Mouse (Mus musculus) urinary bladder, postnatal 36 days (tissue): ENCODE results near the gene Adh6b.
"Not testable (repeated sequence)": the region's sequence is repeated elsewhere in the genome, so short reads cannot be mapped to it uniquely, and the experiment has no call there.

Source experiments
- DNase-seq, 2 experiments: peaks; one replicate each; pipeline ENCODE4 v3.0.0; 2022; ENCODE audit warnings: low spot score in 2 of 2, mixed read lengths in 1 of 2

The Adh6b gene

DNA sequence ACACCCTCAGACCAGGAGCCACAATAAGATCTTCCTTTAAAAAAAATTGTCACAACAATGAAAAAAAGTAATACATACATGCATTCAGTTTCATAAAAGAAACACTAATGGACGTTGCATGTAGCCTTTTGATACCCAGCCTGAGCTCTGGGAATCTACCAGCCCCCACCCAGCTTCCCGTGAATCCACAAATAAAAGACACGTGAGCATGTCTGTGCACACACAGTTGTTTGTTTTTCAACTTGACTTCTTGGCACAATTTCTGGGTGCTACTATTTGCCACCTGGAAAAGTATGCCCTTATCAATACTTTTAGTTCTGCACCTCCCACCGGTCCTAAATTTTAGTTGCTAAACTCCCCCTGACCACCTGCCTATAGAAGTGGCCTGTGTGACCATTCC, 19.1 kb downstream of the Adh6b start:
- DNase-seq, result no peak

DNA sequence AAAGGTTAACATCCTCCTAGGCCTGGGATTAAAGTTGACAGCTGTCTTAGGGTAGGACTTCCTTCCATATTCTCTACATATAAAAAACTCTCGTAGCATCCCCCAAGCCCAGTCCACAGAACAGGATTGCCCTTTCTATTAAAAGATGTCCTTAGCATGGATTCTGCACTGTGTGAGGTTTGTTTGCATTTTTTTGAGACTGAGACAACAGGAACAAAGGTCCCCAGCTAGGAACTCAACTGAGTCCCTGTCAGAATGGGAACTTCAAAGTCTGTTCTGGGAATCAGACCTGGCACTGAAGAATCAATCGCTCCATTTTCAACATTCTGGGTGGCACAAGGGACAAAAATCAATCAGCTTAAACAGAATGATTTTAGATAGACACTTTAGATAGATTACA, 21.3 kb downstream of the Adh6b start:
- no peak for DNase-seq

DNA sequence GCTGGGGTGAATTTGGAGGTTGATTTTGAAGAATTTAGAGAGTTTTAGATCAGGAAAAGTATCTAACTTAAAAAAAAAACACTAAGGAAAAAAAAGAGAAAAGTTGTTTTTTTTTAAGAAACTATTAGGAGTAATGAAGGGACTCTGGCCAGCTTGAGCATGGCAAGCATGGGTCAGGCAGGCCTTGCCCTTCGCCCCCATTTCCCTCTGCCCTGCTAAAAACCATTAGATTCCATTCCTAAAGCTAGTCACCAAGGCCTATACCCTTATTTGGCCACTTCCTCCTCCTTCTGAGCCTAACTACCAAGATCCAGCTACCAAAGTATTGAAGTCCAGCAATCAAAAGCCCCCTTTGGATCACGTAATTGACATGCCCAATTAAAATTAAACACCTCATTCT, 24.6 kb downstream of the Adh6b start:
- DNase-seq, result no peak

DNA sequence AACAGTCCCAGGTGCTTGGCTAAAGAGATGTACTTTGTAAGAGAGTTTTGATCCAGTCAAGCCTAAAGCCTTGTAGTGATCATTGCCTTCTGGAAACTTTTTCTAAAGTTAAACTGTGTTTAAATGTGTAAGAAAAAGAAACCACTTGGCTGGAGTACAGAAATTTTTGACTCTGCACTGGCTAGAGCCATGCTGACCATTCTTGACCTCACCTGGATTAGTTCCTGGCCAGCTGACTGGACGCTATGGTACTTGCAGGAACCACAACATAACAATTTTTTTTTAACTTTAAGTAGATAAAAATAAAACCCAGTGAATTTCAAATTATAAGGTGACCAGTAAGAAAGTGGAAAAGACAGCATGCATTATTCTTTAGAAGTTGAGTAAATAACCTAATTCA, 28.0 kb downstream of the Adh6b start:
- no peak for DNase-seq

DNA sequence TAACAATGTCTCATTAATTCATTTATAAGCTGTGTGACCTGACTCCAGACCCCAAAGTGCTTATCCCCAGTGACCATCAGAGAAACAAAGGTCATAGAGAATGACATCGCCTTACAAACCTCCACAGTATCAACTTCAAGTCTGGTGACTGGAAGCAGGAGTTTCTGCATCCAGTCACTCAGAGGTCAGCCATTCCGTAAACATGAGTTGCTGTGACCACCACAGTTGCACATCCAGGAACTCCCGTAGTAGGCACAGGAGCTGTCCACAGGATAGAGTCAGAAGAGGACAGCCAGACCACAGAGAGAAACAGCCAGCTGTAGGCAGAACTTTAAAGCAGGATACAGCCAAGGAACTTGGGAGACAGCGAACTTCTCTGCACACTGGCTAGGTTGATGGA, 28.7 kb downstream of the Adh6b start:
- DNase-seq, result not testable (repeated sequence)

DNA sequence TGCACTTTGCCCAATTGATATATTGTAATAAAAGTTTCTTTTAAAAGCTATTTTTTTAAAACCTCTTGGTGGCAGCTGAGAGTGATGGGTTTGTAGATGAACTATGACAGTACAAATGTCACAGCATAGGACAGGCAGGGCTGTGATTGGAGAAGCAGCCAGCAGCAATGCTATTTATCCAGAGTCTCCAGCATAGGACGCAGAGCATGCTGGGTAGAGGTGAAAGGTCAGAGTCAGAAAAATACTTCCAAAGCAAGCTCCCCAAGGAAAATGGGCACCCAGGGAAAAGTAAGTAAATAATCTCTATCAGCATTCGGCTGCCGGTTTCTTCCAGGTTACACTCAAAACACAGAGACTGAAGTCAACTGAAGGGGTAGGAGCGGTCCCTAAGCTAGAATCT, 32.3 kb downstream of the Adh6b start:
- DNase-seq, result no peak

DNA sequence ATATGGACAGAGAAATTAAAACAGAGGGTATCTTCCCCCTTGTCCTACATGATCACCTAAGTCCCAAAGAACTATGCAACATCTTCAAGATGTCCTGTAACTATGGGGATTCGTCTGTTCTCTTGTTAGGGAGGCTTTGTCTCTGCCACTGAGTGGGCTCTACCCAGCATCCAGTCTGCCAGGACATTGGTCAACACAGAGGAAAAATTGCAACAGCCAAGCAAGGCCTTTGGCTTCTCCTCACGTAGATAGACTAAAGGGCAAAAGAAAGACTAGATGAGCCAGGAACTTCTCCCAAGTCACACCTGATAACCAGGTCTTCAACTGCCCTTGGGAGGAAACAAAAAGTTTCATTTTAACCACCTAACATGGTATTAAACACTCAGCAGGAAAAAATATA, 33.6 kb downstream of the Adh6b start:
- DNase-seq, result no peak

DNA sequence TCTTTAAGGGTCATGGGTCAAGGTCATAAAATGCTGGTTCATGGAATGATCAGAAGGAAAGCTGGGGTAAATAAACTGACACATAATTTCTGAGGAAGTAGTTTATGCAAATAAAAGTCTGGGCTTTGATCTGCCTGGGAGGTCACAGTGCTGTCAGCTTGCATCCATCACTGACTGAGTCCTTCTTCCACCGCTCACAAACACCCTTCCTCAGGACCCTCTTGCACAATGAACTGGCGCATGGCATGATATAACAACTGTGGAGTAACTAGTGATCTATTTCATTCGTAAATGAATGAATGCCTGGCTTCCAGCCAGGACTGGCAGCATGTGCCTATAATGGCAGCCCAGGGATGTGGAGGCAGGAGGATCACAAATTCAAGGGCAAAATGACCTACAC, 39.6 kb downstream of the Adh6b start:
- no peak for DNase-seq

DNA sequence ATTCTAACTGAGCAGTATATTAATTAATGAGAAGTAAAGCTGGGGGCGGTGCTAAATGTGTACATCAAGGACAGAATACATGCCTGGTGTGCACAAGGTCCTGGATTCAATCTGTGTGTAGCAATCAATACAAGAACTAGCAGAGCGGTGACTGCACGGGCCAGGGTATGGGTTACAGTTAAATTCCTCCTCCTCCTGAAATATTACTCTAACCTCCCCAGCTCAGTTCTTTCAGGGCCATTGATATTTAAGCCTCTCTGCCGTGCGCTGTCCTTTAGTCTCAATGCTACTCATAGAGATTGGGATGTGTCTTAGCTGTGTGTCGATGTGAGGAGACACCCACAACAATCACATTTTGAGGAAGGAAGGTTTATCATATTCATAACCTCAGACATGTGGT, 45.6 kb downstream of the Adh6b start:
- DNase-seq, result no peak

DNA sequence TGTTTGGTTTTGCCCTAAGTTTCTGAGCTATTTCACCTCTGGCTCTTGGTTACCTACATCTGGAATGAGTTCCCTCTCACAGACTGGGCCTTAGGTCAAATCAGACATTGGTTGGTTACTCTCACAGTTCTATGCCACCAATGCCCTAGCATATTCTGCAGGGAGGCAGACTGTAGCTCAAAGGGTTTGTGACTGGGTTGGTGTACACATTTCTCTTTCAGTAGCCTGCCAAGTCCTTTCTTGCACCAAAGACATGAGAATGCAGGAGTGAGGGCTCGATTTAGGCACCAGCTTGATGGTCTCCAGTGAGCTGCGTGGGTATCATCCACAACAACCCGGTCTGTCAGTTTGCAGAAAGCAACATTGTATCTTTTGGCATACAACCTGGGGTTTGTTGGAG, 63.3 kb downstream of the Adh6b start:
- no peak for DNase-seq

DNA sequence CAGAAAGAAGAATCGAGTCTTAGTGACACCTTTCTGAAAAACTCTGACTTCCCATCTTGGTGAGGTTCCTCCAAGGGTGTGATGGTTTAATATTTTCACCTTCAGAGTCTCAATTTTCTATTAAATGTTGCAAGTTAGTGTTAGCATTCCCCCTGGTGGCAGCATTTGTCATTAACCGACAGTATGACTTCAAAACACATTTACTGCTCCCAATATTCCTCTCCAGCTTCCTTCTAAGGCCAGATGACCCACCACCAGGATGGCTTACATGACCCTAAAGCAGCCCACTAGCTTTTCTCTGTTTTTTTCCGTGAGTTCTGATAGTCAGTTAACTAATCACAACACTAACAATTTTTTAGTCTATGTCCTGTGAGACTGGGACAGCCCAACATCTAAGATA, 63.8 kb downstream of the Adh6b start:
- DNase-seq, result peak; percentile 39 to 41

DNA sequence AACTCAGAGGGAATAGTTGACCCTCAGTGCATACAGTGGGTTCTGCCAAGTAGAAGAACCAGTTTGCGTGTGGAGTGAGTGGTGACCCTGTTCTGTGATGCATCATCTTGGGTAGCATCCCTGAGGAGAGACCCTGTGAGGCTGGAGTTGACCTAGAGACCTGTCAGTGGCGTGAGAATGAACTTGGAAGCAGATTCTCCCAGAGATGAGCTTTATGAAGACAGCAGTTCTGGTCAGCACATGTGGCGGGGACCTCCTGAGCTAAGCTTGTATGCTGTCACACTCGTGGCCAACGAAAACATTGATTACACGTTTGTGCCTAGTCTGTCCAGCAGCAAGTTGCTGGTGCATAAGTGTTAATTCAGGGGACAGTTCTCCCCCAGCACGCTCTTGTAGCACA, 64.3 kb downstream of the Adh6b start:
- DNase-seq, result no peak

DNA sequence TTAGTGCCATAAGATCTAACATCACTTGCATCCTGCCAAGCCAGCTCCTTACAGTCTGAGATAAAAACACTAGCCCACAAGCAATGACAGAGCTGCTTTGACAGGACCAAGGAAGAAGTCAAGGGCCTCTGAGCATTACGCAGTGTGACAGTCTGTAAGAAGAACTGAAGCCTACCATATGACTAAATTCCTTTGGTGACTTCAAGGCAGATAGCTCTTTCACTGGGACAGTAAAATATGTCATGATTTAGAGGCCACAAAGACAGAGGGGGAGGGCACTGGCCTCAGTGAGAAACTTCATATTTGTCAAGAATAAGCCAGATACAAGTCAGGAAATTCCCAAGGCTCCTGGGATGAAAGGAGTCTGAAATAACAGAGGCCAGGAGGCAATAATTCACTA, 66.3 kb downstream of the Adh6b start:
- DNase-seq, result no peak
